Mouse (Mus musculus): ENCODE results near the gene Tgfa. TPM values are rescaled to one million over a fixed set of nuclear protein-coding genes. Genes with fewer than 3 reads are reported as not detected.

Gene Tgfa
- polyA plus RNA-seq, 3 experiments from 2014 or later, result 0.28 TPM; not detected in 2

GRCm38 (mm10) chr6:86233512-86234430, 38.7 kb downstream of the Tgfa start:
- no peak for ATAC-seq

GRCm38 (mm10) chr6:86244866-86245265, 49.8 kb downstream of the Tgfa start:
- ATAC-seq, result no peak

DNA sequence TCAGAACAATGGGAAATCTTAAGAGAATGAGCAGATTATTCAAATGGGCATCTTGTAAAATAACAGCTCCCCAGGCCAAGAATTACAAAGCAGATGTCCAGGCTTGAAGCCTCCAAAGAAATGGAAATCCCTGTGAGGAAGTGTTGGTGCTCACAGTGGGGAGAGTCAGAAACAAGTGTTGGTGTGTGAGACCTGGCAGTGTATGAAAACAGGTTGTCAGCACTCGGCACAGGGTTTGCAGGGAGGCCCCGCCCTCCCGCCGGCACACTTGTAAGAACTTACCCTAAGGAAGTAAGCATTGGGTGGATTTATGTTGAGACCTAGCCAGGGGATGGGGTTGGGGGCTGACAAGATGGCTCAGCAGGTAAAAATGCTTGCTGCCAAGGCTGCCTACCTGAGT, 50.9 kb downstream of the Tgfa start:
- ATAC-seq, result no peak

GRCm38 (mm10) chr6:86248562-86248961, 53.5 kb downstream of the Tgfa start:
- no peak for ATAC-seq

GRCm38 (mm10) chr6:86249042-86249441, 54.0 kb downstream of the Tgfa start:
- no peak for ATAC-seq

GRCm38 (mm10) chr6:86250236-86250635, 55.2 kb downstream of the Tgfa start:
- no peak for ATAC-seq

DNA sequence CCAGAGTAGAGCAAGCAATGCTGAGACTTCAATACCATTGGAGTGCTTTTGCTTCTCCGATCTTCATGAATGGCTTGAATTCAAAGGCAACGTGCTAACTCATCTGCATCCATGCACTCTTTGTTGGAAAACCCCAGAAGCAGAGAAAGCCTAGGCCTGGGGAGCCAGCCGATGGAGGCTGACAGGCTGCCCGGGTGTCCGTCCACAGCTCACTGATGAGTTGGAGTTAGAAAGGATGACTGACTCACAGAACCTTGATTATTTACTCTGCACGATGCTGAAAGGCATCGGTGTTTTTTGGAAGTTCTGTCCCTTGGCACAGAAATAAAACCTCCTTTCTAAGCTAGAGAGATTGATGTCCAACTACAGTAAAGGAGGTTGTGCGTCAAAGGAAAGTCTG, 55.8 kb downstream of the Tgfa start:
- no peak for ATAC-seq

DNA sequence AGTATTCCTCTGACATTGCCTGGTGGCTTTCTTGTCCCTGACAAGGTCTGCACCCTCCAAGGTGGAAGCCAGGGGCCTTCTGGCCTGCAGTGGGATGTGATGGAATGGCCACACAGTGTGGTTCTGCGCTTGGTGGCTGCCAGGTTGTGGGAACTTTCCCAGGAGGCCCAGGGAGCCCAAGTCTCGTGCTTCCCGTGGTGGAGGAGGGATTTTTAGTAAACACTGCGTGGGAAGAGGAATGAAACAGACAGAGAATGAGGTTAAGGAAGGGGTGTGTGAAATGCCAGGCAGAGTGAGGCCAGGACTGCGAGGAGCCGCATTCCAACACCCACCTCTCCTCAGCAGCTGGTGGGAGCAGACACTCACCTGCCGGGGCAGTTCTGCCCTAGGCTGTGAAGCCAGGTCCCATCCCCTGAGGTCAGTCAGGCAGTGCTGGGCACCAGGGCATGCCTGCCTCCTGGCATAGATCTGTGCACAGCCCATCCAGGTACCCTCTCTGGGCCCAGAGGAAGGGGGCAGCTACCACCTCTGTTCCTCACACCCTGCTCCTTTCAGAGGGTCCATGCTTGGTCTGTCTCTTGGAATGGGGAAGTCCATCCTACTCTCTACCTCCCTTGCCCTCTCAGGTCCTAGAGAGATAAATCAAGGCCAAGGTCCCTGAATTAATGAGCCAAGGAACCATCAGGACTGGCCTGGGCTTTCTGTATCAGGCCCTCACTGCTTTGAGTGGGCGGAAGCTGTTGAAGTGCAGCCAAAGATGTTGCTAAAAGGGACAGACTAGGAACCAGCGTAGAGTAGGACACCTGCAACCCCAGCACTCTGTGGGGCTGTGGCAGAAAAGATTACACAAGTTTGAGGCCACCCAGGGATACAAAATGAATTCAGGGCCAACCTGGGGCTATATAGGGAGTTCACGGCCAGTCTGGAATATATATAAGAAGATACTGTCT, 57.4 kb downstream of the Tgfa start:
- no peak for ATAC-seq

GRCm38 (mm10) chr6:86255899-86256298, 60.9 kb downstream of the Tgfa start:
- no peak for ATAC-seq

GRCm38 (mm10) chr6:86259242-86259641, 64.2 kb downstream of the Tgfa start:
- ATAC-seq, result no peak

GRCm38 (mm10) chr6:86260322-86261050, 65.5 kb downstream of the Tgfa start:
- no peak for ATAC-seq

DNA sequence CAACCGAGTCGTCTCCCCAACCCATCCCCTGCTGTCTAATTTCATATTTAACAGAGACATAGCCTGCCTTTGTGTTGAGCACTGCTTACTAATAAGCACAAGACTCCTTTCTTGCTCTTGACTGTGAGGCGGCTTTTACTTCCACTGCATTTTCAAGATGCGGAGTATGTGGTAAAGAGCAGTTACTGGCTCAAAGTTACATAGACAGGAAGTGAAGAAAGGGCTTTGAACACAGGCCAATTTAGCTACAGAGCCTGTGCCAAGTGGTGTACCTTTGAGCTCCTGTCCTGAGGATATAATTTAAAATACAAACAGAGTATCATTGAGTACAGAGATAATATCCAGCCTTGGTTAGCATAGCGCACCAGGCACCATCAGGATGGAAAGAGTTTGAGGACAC, 71.8 kb downstream of the Tgfa start:
- ATAC-seq, result no peak

- ATAC-seq, result no peak
These were observed 75.5 kb downstream of the Tgfa start for GRCm38 (mm10) chr6:86270373-86271068.

GRCm38 (mm10) chr6:86271130-86271529, 76.1 kb downstream of the Tgfa start:
- ATAC-seq, result no peak

GRCm38 (mm10) chr6:86275704-86276103, 80.7 kb downstream of the Tgfa start:
- no peak for ATAC-seq

GRCm38 (mm10) chr6:86276816-86277215, 81.8 kb downstream of the Tgfa start:
- ATAC-seq, result no peak

- ATAC-seq, result no peak
These were observed 82.6 kb downstream of the Tgfa start for GRCm38 (mm10) chr6:86277620-86278019.

DNA sequence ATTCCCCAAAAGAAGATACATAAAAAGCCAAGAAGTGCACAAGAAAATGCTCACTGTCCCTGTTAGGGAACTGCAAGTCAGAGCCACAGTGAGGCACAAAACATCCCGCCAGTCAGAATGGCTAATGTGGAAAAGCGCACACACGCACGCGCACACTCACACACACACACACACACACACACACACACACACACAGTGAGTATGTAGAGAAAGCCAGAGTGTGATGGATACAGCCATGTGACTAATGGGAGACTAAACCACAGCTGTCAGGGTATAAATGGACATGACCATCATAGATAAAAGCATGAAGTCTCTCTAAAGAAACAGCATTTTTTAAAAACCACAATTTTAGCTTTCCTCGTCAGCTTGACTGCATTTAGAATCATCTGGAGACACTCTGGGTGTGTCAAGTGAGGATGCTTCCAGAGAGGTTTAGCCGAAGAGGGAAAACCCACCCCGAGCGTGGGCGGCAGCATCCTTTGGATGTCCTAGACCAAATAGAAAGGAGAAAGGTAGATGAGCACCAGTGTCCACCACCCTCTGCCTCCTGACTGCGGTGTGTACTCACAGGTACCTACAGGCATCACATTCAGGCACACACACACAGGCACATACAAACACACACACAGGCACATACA, 86.7 kb downstream of the Tgfa start:
- ATAC-seq, result no peak

GRCm38 (mm10) chr6:86293301-86293700, 98.3 kb downstream of the Tgfa start:
- no peak for ATAC-seq

GRCm38 (mm10) chr6:86295451-86295850, 100.4 kb downstream of the Tgfa start:
- ATAC-seq, result no peak

DNA sequence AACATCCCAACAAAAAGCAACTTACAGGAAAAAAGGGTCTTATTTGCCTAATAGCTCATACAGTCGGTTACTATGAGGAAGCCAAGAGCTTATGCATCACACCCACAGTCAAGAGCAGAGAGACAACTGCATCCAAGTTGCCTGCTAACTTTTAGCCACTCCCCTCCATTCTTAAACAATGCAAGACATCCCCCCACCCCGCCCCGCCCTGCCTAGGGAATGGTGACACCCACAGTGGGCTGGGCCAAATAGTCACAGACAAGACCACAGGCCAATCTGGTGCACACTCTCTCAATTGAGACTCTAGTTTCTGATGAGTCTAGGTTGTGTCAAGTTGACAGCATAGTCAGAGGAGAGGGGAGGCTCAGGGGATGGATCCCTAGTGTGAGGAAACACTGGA, 101.1 kb downstream of the Tgfa start:
- no peak for ATAC-seq

DNA sequence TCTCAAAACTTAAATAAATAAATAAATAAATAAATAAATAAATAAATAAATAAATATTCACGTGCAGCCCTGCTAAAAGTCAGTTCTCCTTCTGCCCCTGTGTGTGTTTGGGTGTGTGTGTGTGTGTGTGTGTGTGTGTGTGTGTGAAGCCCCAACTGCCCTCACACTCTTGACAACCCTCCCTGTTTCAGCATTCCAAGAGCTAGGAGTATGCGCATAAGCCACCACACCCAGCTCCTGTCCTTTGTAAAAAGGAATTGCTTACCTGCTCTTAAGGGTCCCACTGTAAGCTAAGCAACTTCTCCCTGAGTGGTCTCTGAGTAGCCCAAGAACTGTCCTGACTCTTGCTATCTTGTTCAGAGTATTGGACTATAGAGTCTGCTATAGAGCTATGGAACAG, 101.9 kb downstream of the Tgfa start:
- ATAC-seq, result no peak

Data from inflammation-experienced regulatory T-cells, adult 6 months (primary cell).